8 mouse cellular contexts compared by ENCODE assay signal in genomic region chr7:140882469-140882803, GRCm38 (mm10). TPM values are rescaled to one million over a fixed set of nuclear protein-coding genes. Genes with fewer than 3 reads are reported as not detected.
A peak's percentile ranks its signal among the peaks of the same experiment; 100 is the strongest.
DNase-seq lines count a peak whose midpoint lies in the region; ATAC-seq and TF ChIP-seq lines count a peak whose summit lies in the region.

No protein-coding gene starts in this region.

- under 1% methylated on average over 12 of the region's 12 CpGs for WGBS in thymus, adult 2 months
- under 1% methylated on average over 12 of the region's 12 CpGs for WGBS in liver, embryonic 11.5 days
- WGBS in stomach, postnatal 0 days: 0% methylated on average over 12 of the region's 12 CpGs

- peaks cover 15% of the 10 kb centered on the region for H3K36me3 ChIP-seq in thymus, adult 2 months (ENCODE audit: control insufficient read depth, insufficient read depth, low read length)
- H3K36me3 ChIP-seq in liver, embryonic 11.5 days (ENCODE audit: control insufficient read depth, insufficient read depth, low read length): peaks cover 4% of the 10 kb centered on the region; the same call in 1 of the 2 replicates
- H3K36me3 ChIP-seq in stomach, postnatal 0 days (ENCODE audit: control insufficient read depth, insufficient read depth, low read length): peaks cover 3% of the 10 kb centered on the region; the same call in 1 of the 2 replicates

- H3K4me1 ChIP-seq in thymus, adult 2 months (replicated peaks; ENCODE audit: control insufficient read depth, insufficient read depth, low read length): peaks cover 17% of the 10 kb centered on the region
- H3K4me1 ChIP-seq in liver, embryonic 11.5 days (replicated peaks; ENCODE audit: control insufficient read depth, insufficient read depth, low read length): peaks cover 29% of the 10 kb centered on the region
- no peaks in the 10 kb centered on the region for H3K4me1 ChIP-seq in stomach, postnatal 0 days (replicated peaks; ENCODE audit: control insufficient read depth, insufficient read depth)

- H3K4me2 ChIP-seq in liver, embryonic 11.5 days: peak overlapping the region; percentile 95
- peak overlapping the region; percentile 80 for H3K4me2 ChIP-seq in stomach, postnatal 0 days (replicated peaks; ENCODE audit: low read depth)

- peak overlapping the region; percentile 82 for H3K4me3 ChIP-seq in gastrocnemius, adult 2 months
- H3K4me3 ChIP-seq in thymus, adult 2 months (ENCODE audit: control insufficient read depth, insufficient read depth, low read length): peak overlapping the region; percentile 98
- H3K4me3 ChIP-seq in liver, embryonic 11.5 days (ENCODE audit: low read depth, low read length): peak overlapping the region; percentile 85
- H3K4me3 ChIP-seq in stomach, postnatal 0 days (ENCODE audit: low read depth, low read length): peak overlapping the region; percentile 71

- no peaks in the 10 kb centered on the region for H3K9me3 ChIP-seq in liver, embryonic 11.5 days (ENCODE audit: control insufficient read depth, low read length)
- H3K9me3 ChIP-seq in stomach, postnatal 0 days (ENCODE audit: control insufficient read depth, low read length): no peaks in the 10 kb centered on the region

- TF ChIP-seq CTCF in gastrocnemius, adult 2 months (IDR thresholded peaks at IDR 0.05): no peak
- no peak for TF ChIP-seq CTCF in thymus, adult 2 months (IDR thresholded peaks at IDR 0.05; ENCODE audit: borderline replicate concordance, control insufficient read depth, extremely low read depth, insufficient read depth, low read length, poor library complexity)
- TF ChIP-seq CTCF in stomach, postnatal 0 days (IDR thresholded peaks at IDR 0.05; ENCODE audit: low read depth): no peak

- no peaks in the 10 kb centered on the region for H3K27me3 ChIP-seq in thymus, adult 2 months (ENCODE audit: control insufficient read depth, insufficient read depth, low read length)
- H3K27me3 ChIP-seq in liver, embryonic 11.5 days (replicated peaks; ENCODE audit: control insufficient read depth, insufficient read depth, low read length): no peaks in the 10 kb centered on the region
- H3K27me3 ChIP-seq in stomach, postnatal 0 days (ENCODE audit: control insufficient read depth, insufficient read depth, low read length): no peaks in the 10 kb centered on the region

- peak; percentile 41 for ATAC-seq in liver, embryonic 11.5 days (replicated peaks; ENCODE audit: low FRiP score)
- no peak; the same call in 1 of the 2 replicates for ATAC-seq in stomach, postnatal 0 days (ENCODE audit: low FRiP score, low TSS enrichment)

- TF ChIP-seq POLR2A in thymus, adult 2 months (IDR thresholded peaks at IDR 0.05; ENCODE audit: control insufficient read depth, extremely low read depth, insufficient read depth, low read length, poor library complexity): no peak

- intact Hi-C loops in gastrocnemius, adult 2 months (cut with DNase I): no loop called here

- DNase-seq in gastrocnemius, adult 2 months: no peak
- DNase-seq in gastrocnemius, adult 8-10 months (ENCODE audit: low spot score in 2 of 2): no peak
- no peak for DNase-seq in thymus, adult 2 months
- DNase-seq in thymus, postnatal 0 days (ENCODE audit: low spot score): no peak
- no peak for DNase-seq in liver, embryonic 11.5 days (ENCODE audit: low spot score)
- no peak for DNase-seq in stomach, postnatal 0 days (ENCODE audit: low spot score)
- DNase-seq in thymus, postnatal 14 days: no peak
- DNase-seq in frontal cortex, postnatal 10 days (ENCODE audit: low spot score in 2 of 2): no peak

- H3K27ac ChIP-seq in gastrocnemius, adult 2 months: peak overlapping the region; percentile 89
- no peak overlapping the region for H3K27ac ChIP-seq in thymus, adult 2 months (ENCODE audit: control insufficient read depth, insufficient read depth, low read length)
- H3K27ac ChIP-seq in liver, embryonic 11.5 days (ENCODE audit: low read depth, low read length): peak overlapping the region; percentile 91
- peak overlapping the region; percentile 88 for H3K27ac ChIP-seq in stomach, postnatal 0 days (replicated peaks)

- no peak for TF ChIP-seq EP300 in stomach, postnatal 0 days (optimal IDR thresholded peaks at IDR 0.05)

- peak overlapping the region; percentile 72 for H3K9ac ChIP-seq in liver, embryonic 11.5 days (ENCODE audit: low read depth, low read length)
- peak overlapping the region; percentile 72 for H3K9ac ChIP-seq in stomach, postnatal 0 days (ENCODE audit: low read length)

RNA-seq across cellular contexts. Expression of gene Sirt3, which starts 0.3 kb away (rescaled TPM):
- total RNA-seq in gastrocnemius, adult 2 months (2021): 10 to 100 TPM; 20.4 to 27.3 TPM
- 10 to 100 TPM; 18.7 to 23.2 (median 22.2) TPM for total RNA-seq in gastrocnemius, adult 8-10 months (2022)
- polyA plus RNA-seq in thymus, adult 2 months (2012; rRNA removed): 23.1 and 27.6 TPM in 2 replicates
- polyA plus RNA-seq in thymus, postnatal 0 days (2015; fragmentation: Nextera tagmentation; extraction: Ambion mirVana): 17.5 and 19.4 TPM in 2 replicates
- 19.9 and 24.5 TPM in 2 replicates for polyA plus RNA-seq in liver, embryonic 11.5 days (2014; fragmentation: Nextera tagmentation; extraction: Ambion mirVana)
- polyA plus RNA-seq in stomach, postnatal 0 days (2015; fragmentation: Nextera tagmentation; extraction: Ambion mirVana): 17.9 and 19.0 TPM in 2 replicates

RNA-seq across cellular contexts. Expression of gene Psmd13, which starts 0.7 kb away (rescaled TPM):
- total RNA-seq in gastrocnemius, adult 2 months (2021): 10 to 100 TPM; 84.5 to 89.3 TPM
- total RNA-seq in gastrocnemius, adult 8-10 months (2022): 10 to 100 TPM; 85.3 to 96.3 (median 89.9) TPM
- 99.7 and 100 TPM in 2 replicates for polyA plus RNA-seq in thymus, adult 2 months (2012; rRNA removed)
- 274 and 296 TPM in 2 replicates for polyA plus RNA-seq in thymus, postnatal 0 days (2015; fragmentation: Nextera tagmentation; extraction: Ambion mirVana)
- 162 and 183 TPM in 2 replicates for polyA plus RNA-seq in liver, embryonic 11.5 days (2014; fragmentation: Nextera tagmentation; extraction: Ambion mirVana)
- 160 and 166 TPM in 2 replicates for polyA plus RNA-seq in stomach, postnatal 0 days (2015; fragmentation: Nextera tagmentation; extraction: Ambion mirVana)

RNA-seq across cellular contexts. Expression of gene Cox8b, which starts 17.8 kb away (rescaled TPM):
- total RNA-seq in gastrocnemius, adult 2 months (2021): 1,000 to 10,000 TPM; 2,055 to 2,295 TPM
- total RNA-seq in gastrocnemius, adult 8-10 months (2022): 1,000 to 10,000 TPM; 1,780 to 2,019 (median 1,893) TPM
- 159 and 231 TPM in 2 replicates for polyA plus RNA-seq in thymus, adult 2 months (2012; rRNA removed)
- 1.9 and 3.2 TPM in 2 replicates for polyA plus RNA-seq in thymus, postnatal 0 days (2015; fragmentation: Nextera tagmentation; extraction: Ambion mirVana)
- polyA plus RNA-seq in liver, embryonic 11.5 days (2014; fragmentation: Nextera tagmentation; extraction: Ambion mirVana): 0.97 TPM in 1 of 2 replicates, not detected in the other
- 1.3 and 2.6 TPM in 2 replicates for polyA plus RNA-seq in stomach, postnatal 0 days (2015; fragmentation: Nextera tagmentation; extraction: Ambion mirVana)

RNA-seq across cellular contexts. Expression of gene Bet1l, which starts 25.1 kb away (rescaled TPM):
- 1 to 10 TPM; 6.0 to 6.9 TPM for total RNA-seq in gastrocnemius, adult 2 months (2021)
- 1 to 10 TPM; 6.5 to 7.7 (median 6.8) TPM for total RNA-seq in gastrocnemius, adult 8-10 months (2022)
- polyA plus RNA-seq in thymus, adult 2 months (2012; rRNA removed): 26.5 and 31.8 TPM in 2 replicates
- polyA plus RNA-seq in thymus, postnatal 0 days (2015; fragmentation: Nextera tagmentation; extraction: Ambion mirVana): 42.8 and 52.4 TPM in 2 replicates
- 21.5 and 25.1 TPM in 2 replicates for polyA plus RNA-seq in liver, embryonic 11.5 days (2014; fragmentation: Nextera tagmentation; extraction: Ambion mirVana)
- 44.5 and 49.0 TPM in 2 replicates for polyA plus RNA-seq in stomach, postnatal 0 days (2015; fragmentation: Nextera tagmentation; extraction: Ambion mirVana)

RNA-seq across cellular contexts. Expression of gene Ric8a, which starts 25.7 kb away (rescaled TPM):
- 10 to 100 TPM; 12.7 TPM for total RNA-seq in gastrocnemius, adult 2 months (2021)
- total RNA-seq in gastrocnemius, adult 8-10 months (2022): 10 to 100 TPM; 11.8 to 13.5 (median 13.1) TPM
- polyA plus RNA-seq in thymus, adult 2 months (2012; rRNA removed): 175 and 181 TPM in 2 replicates
- polyA plus RNA-seq in thymus, postnatal 0 days (2015; fragmentation: Nextera tagmentation; extraction: Ambion mirVana): 70.6 and 78.5 TPM in 2 replicates
- 44.3 and 45.4 TPM in 2 replicates for polyA plus RNA-seq in liver, embryonic 11.5 days (2014; fragmentation: Nextera tagmentation; extraction: Ambion mirVana)
- polyA plus RNA-seq in stomach, postnatal 0 days (2015; fragmentation: Nextera tagmentation; extraction: Ambion mirVana): 49.0 and 49.1 TPM in 2 replicates

Comparison
In these comparisons a context has a peak if more than half of its experiments do, and no peak if none do; other contexts are left out.
1. RNA of gene Cox8b, which starts 17.8 kb away (polyA plus RNA-seq): 159 to 231 TPM in thymus, adult 2 months; 1.9 to 3.2 TPM in thymus, postnatal 0 days, 1.3 to 2.6 TPM in stomach, postnatal 0 days and 0.97 TPM in liver, embryonic 11.5 days; every median in the first group is over 10 times any median in the second.
2. Peak in every context shown above with its lines, with median percentiles within 50 percentile points of each other: H3K4me3 ChIP-seq.